Mouse (Mus musculus) central nervous system, embryonic 14 days (tissue): ENCODE results near the gene Plk1. TPM values are rescaled to one million over a fixed set of nuclear protein-coding genes. Genes with fewer than 3 reads are reported as not detected.

Experiments
- polyA plus RNA-seq: library from polyadenylated mRNA; depleted of rRNA; stranded (reverse); fragments of >200 nt; gene quantifications from 2 replicates; pipeline ENCODE4 v1.2.3, GENCODE M21; 2012; rRNA removed

The Plk1 gene
- 39.9 and 48.7 TPM in 2 replicates for polyA plus RNA-seq

DNA sequence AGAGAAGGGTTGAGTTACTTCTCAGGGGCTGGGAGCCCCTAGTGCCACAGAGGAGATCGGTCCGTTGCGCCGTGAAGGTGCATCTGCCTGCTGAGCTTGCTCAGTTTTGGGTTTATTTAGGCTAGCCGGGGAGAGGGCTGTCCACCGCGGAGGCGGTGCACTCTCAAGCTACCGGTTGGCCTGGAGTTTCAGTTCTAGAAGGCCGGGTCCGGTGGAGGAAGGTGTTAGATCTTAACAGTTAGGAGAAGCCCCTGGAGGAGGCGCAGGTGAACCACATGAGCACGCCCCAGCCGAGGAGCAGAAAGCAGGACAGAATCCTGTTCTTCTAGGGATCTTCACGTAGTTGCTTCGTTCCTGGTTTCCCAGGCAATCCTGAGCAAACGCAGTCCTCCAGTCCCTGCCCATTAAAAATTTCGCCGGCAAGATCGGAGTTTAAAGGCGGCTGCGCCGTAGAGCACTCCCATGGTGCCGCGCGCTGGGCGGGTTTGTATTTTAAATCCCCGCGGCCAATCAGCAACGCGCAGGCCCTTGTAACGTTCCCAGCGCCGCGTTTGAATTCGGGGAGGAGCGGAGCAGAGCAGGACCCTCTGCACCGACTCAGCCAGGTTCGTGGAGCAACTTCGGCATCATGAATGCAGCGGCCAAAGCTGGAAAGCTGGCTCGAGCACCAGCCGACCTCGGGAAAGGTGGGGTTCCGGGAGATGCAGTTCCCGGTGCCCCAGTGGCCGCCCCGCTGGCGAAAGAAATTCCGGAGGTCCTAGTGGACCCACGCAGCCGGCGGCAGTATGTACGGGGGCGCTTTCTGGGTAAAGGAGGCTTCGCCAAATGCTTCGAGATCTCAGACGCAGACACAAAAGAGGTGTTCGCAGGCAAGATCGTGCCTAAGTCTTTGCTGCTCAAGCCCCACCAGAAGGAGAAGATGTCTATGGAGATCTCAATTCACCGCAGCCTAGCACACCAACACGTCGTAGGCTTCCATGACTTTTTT, at the start of gene Plk1:
Gene Plk1, plus strand, starts transcription at position 525 of the 988 bp plus-strand sequence.

GRCm38 (mm10) chr7:122132497-122133337, 26.5 kb upstream of the Plk1 start, which contains the start of the genes Palb2 and Dctn5:
Gene Palb2 (minus strand): TSS chr7:122132985.
Gene Dctn5 (plus strand): TSS chr7:122133041.

GRCm38 (mm10) chr7:122186043-122186442, 26.8 kb downstream of the Plk1 start, which contains the start of gene Ern2:
Gene Ern2 (minus strand): TSS chr7:122186207.

GRCm38 (mm10) chr7:122219315-122219801, 60.1 kb downstream of the Plk1 start, which contains the start of gene Chp2:
Gene Chp2 (plus strand): TSS chr7:122219496.

Other genes starting within 250 kb of the Plk1 start
- 13.6 and 15.9 TPM in 2 replicates for gene Cog7, start 177.7 kb upstream of the Plk1 start, polyA plus RNA-seq
- 69.3 and 78.1 TPM in 2 replicates for gene Gga2, start 138.2 kb upstream of the Plk1 start, polyA plus RNA-seq
- gene Ubfd1, start 92.3 kb upstream of the Plk1 start, polyA plus RNA-seq: 66.2 and 73.4 TPM in 2 replicates
- gene Ears2, start 92.2 kb upstream of the Plk1 start, polyA plus RNA-seq: 9.4 TPM in 2 replicates
- 150 and 160 TPM in 2 replicates for gene Ndufab1, start 57.6 kb upstream of the Plk1 start, polyA plus RNA-seq
- 6.4 and 7.1 TPM in 2 replicates for gene Palb2, start 26.5 kb upstream of the Plk1 start, polyA plus RNA-seq
- 116 and 118 TPM in 2 replicates for gene Dctn5, start 26.4 kb upstream of the Plk1 start, polyA plus RNA-seq
- 1.1 and 1.8 TPM in 2 replicates for gene Ern2, start 26.8 kb downstream of the Plk1 start, polyA plus RNA-seq
- 1.2 and 1.6 TPM in 2 replicates for gene Chp2, start 60.1 kb downstream of the Plk1 start, polyA plus RNA-seq
- gene Prkcb, start 129.3 kb downstream of the Plk1 start, polyA plus RNA-seq: 48.4 TPM in 2 replicates